Mouse (Mus musculus): ENCODE data around the gene Prmt1.

DNA sequence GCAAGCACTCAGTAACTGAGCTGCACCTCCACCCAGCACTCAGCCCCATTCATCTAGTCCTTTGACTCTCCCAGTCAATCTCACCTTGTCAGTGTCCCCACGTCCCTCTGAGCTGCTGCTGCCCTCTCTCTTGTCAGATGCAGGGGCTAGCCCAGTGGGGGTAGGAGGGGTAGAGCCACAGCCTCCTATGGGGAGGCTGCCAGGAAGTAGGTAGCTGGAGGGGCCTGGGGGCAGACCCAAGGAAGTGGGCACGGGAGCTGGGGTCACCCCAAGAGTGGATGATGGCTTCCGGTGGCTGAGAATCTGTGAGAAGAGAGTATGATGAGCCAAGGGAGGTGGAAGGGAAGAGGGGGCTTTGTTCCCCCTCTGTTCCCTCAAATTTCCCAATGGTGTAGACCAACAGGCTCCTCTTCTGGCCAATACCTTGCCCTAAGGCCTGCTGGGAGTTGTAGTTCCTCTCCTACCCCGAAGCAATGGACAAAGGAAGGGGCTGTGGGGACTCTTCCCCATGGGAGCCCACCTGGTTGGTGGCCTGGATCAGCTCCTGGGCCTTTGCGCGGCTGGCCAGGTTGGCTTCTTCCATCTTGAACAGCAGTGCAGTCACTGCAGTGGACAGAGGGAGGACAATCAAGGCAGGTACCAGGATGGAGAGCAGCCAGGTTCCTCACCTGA is 19.1 kb upstream of the Prmt1 start:
- TF ChIP-seq CTCF (IDR thresholded peaks at IDR 0.05; ENCODE audit: insufficient read depth, low read depth, low read length) (no peak), POLR2A (IDR thresholded peaks at IDR 0.05; ENCODE audit: insufficient read depth, low read depth, low read length) (no peak)

Measured in olfactory bulb, adult 2 months (tissue).